Mouse (Mus musculus): Measurements from ENCODE around the gene Rsf1.
A peak's percentile ranks its signal among the peaks of the same experiment; 100 is the strongest.

Rsf1 gene

DNA sequence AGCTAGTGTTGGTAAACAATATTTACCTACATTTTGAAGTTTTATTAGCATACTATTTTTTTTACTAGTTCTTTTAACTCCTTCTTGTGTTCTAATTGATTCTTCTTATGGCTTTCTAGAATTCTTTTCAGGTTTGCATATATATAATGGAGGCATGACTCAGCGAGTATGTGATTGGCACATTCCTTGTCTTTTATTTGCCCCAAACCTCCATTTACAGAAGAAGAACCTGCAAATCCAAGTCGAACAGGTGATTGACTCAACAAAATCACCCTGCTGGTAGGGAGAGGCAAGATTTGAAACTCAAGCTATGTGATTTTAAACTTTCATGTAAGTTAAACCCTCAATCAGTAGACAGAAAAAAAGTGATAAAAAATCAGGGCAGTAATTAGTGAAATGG lies 51.6 kb downstream of the Rsf1 start:
- DNase-seq (ENCODE audit: low spot score) = no peak

DNA sequence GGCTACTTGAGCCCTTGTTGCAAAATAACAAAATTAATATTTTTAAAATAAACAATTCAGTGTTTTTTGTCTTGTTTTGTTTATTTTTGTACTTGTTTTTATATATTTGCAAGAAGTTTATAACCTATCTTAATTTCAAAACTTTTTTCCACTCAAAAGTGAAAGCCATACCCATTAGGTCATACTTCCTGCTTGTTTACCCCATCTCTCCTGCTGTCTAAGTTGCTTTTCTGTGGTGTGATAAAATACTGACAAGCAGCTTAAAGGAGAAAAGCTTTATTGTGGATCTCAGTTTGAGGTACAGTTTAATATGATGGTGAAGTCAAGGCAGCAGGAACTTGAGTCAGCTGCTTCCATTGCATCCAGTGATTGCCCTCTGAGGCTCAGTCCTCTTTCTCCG lies 53.2 kb downstream of the Rsf1 start:
- DNase-seq (ENCODE audit: low spot score) = no peak

GRCm38 (mm10) chr7:97645060-97645459 lies 65.4 kb downstream of the Rsf1 start:
- no peak for DNase-seq (ENCODE audit: low spot score)

DNA sequence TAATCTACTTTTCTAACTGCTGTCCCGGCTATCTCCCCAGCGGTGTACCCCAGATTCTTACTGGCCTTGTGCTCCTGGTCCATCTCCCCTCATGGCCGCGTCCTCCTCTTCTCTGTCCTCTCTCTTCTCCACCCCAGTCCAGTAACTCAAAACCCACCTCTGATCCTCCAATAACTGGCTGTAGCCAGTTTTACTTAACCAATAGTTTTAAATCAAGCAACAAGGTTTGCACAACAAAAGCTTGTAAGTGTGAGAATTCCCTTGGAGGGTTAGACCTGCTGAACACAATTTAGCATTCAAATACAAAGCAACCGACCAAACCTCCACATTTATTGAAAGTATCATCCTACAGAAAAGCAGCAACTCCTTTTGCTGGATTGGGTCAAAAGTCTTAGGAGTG lies 68.0 kb downstream of the Rsf1 start:
- DNase-seq (ENCODE audit: low spot score) = no peak

- DNase-seq (ENCODE audit: low spot score) = no peak
Observed at GRCm38 (mm10) chr7:97650729-97651128, 71.0 kb downstream of the Rsf1 start.

- no peak for DNase-seq (ENCODE audit: low spot score)
Observed at GRCm38 (mm10) chr7:97656144-97656543, 76.5 kb downstream of the Rsf1 start.

DNA sequence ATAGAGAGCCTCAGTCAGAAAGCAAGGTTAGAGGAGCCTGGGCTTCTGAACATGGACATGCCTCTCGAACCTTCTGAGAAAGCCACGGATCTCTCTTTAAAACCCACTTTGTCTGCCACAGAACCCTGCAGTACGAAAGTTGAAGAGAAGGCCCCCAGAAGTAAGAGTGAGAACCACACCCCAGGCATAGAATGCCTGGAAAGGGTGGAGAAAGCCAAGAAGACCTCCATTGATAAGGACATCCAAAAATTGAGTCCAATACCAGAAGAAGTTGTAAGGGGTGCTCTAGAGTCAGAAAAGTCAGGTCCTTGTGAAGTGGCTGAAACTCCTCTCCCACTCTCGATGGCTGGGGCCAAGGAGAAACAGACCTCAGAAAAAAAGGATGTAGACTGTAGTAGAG lies 81.9 kb downstream of the Rsf1 start:
- DNase-seq (ENCODE audit: low spot score) = no peak

DNA sequence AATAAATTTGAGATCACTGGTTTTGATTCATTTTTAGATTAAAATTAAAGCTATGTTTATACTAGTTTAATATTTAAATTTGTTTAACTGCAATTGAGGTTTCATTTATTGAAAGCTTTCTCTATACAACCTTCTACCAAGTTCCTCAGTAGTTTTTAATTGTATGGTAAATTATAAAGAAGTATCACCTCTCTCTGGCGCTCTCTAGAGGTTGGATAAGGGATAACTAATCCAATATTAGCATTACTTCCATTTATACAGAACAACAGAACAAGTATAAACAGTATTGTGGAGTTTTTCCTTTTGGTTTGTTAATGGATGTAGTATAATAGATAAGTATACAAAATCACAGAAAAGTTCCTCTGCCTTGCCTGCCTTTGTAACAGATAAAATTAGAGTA lies 99.5 kb downstream of the Rsf1 start:
- DNase-seq (ENCODE audit: low spot score) = no peak

DNA sequence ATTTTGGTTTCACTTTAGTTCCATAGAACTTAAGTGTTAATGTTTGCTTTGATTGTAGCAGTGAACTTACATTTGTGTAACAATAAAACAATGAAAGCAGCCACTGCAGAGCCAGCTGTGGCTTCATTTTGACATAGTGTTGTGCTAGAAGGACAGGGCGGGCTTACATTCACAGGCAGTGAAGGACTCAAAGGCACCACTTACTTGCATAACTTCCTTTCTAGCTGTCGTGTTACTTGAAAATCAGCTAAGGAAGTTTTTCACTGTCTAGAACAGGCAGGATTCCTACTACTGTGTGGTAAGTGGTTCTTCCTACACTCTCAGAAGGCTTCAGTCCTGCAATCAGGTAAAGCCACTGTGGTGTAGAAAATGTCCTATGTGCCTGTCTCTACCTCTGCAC lies 108.1 kb downstream of the Rsf1 start:
- DNase-seq (ENCODE audit: low spot score) = no peak

- no peak for DNase-seq (ENCODE audit: low spot score)
Observed at GRCm38 (mm10) chr7:97695441-97695840, 115.8 kb downstream of the Rsf1 start.

DNA sequence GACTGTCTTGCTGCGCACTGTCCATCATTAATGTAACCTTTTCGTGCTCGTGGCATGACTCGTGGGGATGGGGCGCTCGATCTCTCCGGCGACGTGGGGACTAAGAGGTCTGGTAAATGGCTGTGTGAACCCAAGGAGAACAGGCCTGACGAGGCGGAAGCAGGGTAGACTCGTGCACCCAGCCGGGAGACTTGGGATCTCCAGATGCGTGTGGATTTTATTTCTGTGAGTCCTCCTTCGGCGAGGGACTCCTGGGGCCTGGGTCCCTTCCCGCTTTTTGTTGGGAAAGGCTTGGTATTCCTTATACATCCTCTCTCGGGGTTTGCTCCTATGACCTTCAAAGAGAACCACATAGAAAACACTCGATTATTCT lies 116.4 kb downstream of the Rsf1 start:
- DNase-seq (ENCODE audit: low spot score) = no peak

DNA sequence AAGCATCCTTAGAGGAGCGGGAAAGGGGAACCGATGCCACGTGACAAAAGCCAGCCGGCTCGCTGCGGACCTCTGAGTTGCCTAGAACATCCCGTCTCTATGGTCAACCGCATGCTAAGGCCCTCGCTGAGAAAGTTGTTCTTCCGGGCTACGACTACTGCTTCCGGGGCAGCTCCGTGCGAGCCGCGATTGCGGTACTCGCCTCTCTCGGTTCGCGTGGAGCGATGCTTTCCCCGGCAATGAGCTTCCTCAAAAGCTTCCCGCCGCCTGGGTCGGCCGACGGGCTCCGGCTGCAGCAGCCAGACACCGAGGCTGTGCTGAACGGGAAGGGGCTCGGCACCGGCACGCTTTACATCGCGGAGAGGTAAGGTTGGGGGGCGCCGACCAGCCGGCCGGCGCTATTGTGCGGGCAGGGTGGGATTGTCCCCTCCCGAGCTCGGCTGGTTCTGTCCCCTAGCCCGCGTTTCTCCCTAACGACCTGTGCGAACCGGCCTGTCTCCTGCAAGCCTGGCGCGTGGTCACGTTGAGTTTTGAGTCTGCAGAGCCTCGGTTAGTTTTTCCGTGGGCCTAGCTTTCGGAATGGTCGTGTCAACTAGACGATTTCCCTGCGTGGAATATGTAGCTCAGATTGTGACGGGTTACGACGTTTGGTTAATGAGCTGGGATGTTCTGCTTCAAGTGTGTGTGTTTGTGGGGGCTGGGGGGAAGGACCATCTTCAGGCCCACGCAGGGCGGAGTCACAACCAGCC lies 117.0 kb downstream of the Rsf1 start, which contains the start of gene Clns1a:
Gene Clns1a, plus strand, starts transcription at position 129 of the 749 bp plus-strand sequence.
- peak; percentile 84 for DNase-seq (ENCODE audit: low spot score)

- no peak for DNase-seq (ENCODE audit: low spot score)
Observed at GRCm38 (mm10) chr7:97700173-97700572, 120.5 kb downstream of the Rsf1 start.

- DNase-seq (ENCODE audit: low spot score) = no peak
Observed at GRCm38 (mm10) chr7:97701106-97701505, 121.4 kb downstream of the Rsf1 start.

DNA sequence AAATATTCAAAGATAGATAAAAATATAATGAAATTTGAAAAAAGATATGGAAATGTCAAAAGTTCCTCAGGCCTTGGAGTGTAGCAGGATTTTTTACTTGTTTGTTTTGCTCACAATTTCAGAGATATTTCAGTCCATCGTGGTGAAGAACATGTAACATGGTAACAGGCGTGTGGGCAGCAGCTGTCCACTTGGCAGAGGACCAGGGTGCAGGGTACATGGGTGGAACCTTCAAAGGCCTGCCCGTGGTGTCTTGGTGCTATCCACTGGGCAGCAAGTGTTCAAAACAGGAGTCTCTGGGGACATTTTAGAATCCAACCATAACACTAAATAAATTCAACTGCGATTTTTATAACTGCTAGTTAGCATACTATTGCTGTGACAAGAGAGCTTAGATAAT lies 127.4 kb downstream of the Rsf1 start:
- DNase-seq (ENCODE audit: low spot score) = no peak

DNA sequence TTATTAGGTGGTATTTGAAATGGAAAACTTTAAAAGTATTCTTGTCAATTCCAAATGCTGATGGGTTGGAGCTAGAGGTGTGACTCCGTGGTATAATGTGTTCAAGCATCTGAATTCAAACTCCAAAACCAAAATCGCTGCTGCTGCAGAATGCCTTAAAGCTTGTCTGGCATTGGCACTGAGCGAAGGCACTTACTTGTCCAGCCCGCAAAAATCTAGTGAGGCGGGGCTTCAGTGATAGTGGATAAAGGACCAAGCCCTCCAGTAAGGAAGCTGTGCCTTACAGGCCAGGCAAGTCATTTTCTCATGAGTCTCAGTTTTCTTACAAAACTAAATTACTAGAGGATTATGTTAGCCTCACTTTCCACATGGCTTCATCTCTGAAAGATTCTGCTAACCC lies 128.1 kb downstream of the Rsf1 start:
- no peak for DNase-seq (ENCODE audit: low spot score)

DNA sequence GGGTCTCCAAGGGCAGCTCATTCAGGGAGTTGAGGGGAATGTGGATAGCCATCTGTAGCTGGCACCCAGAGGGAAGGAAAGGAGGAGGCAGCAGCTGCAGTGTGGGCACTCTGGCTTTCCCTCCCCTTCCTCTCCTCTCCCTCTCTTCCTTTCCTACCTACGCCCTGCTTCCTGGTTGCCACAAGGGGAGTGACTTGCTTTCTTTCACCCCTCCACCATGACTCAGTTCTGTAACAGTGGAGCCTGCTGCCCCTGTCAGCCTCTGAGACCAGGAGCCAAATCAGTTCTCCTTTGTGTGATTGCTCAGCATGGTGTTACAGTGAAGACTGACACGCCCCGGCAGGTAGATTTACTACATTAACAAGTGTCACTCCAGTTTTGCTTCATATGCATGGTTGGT lies 129.5 kb downstream of the Rsf1 start:
- DNase-seq (ENCODE audit: low spot score) = no peak

- DNase-seq (ENCODE audit: low spot score) = no peak
Observed at GRCm38 (mm10) chr7:97714651-97715050, 135.0 kb downstream of the Rsf1 start.

GRCm38 (mm10) chr7:97717326-97717725 lies 137.6 kb downstream of the Rsf1 start:
- no peak for DNase-seq (ENCODE audit: low spot score)

GRCm38 (mm10) chr7:97719078-97719477 lies 139.4 kb downstream of the Rsf1 start:
- no peak for DNase-seq (ENCODE audit: low spot score)

DNA sequence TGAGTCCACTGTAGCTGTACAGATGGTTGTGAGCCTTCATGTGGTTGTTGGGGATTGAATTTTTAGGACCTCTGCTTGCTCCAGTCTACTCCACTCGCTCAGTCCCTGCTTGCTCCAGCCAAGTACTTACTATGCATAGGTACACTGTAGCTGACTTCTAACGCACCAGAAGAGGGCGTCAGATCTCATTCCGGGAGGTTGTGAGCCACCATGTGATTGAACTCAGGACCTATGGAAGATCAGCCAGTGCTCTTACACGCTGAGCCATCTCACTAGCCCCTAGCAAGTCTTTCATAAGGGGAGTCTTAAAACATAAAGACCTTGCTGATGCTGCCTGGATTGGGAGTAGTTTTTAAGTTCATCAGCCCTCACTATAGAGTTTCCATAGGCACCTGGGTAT lies 140.4 kb downstream of the Rsf1 start:
- DNase-seq (ENCODE audit: low spot score) = no peak

- DNase-seq (ENCODE audit: low spot score) = no peak
Observed at GRCm38 (mm10) chr7:97722278-97722918, 142.7 kb downstream of the Rsf1 start.

GRCm38 (mm10) chr7:97723646-97724538 lies 144.2 kb downstream of the Rsf1 start:
- no peak for DNase-seq (ENCODE audit: low spot score)

All from ovary, postnatal 14 days (tissue).